Mouse (Mus musculus) C2C12 (cell line): ENCODE measurements around the gene Sult5a1.

ENCODE experiments used
- CEBPB ChIP-seq: IDR thresholded peaks from one replicate; pipeline ENCODE4 v1.6.1; 2011; ENCODE audit warnings: low read depth, mild to moderate bottlenecking, control low read depth, moderate library complexity
- CTCF ChIP-seq: IDR thresholded peaks from one replicate; pipeline ENCODE4 v1.5.1; 2011; ENCODE audit not compliant: control insufficient read depth, insufficient read depth, insufficient read length
- MAX ChIP-seq: IDR thresholded peaks from one replicate; pipeline ENCODE4 v1.6.1; 2011; ENCODE audit warnings: mild to moderate bottlenecking, control low read depth
- MYOG ChIP-seq: IDR thresholded peaks from one replicate; pipeline ENCODE4 v1.6.1; 2011; ENCODE audit not compliant: control insufficient read depth, insufficient read length; ENCODE audit errors: extremely low read depth
- USF1 ChIP-seq: IDR thresholded peaks from one replicate; pipeline ENCODE4 v1.6.1; 2011; ENCODE audit warnings: low read depth, mild to moderate bottlenecking, control low read depth, moderate library complexity

GRCm38 (mm10) chr8:123105553-123106326 is 52.4 kb downstream of the Sult5a1 start:
- TF ChIP-seq CTCF: no peak
- TF ChIP-seq MAX: no peak
- no peak for TF ChIP-seq CEBPB
- TF ChIP-seq MYOG: no peak
- TF ChIP-seq USF1: no peak
